Mouse (Mus musculus): Measurements from ENCODE around the gene Tmcc3. TPM values are rescaled to one million over a fixed set of nuclear protein-coding genes. Genes with fewer than 3 reads are reported as not detected.
A peak's percentile ranks its signal among the peaks of the same experiment; 100 is the strongest.
"Not testable (repeated sequence)": the region's sequence is repeated elsewhere in the genome, so short reads cannot be mapped to it uniquely, and the experiment has no call there.

Tmcc3 gene
- polyA plus RNA-seq, 1 experiment from 2014 or later, result 2.8 TPM

DNA sequence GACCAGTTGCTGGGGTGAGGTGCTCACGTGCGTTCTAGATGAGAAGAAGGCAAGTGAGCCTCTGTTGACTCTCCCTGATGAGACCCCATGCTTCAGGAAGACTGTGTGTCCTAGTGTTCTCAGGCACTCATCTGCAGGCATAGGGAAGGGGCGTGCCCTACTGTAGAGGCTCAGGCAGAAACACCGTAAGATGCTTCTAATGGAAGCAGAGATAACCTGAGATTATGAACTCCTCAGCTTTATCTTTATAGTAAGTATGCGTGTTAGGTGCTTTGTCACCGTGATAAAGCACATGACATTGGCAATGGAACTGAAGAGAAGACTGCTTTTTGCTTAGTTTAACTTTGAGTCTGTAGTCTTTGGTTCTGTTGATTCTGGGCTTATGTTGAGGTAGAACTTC is 215.5 kb downstream of the Tmcc3 start:
- peaks cover 8% of the 10 kb centered on the region for H3K4me1 ChIP-seq (replicated peaks; ENCODE audit: control insufficient read depth, insufficient read depth, low read length)
- H3K27me3 ChIP-seq (ENCODE audit: control insufficient read depth, insufficient read depth, low read length), result no peaks in the 10 kb centered on the region
- no peaks in the 10 kb centered on the region for H3K9me3 ChIP-seq (ENCODE audit: control insufficient read depth, low read length)
- no peaks in the 10 kb centered on the region for H3K36me3 ChIP-seq (ENCODE audit: control insufficient read depth, insufficient read depth, low read length)
- H3K9ac ChIP-seq (ENCODE audit: low read length), result no peak overlapping the region
- ATAC-seq (replicated peaks; ENCODE audit: low FRiP score) (no peak), DNase-seq (ENCODE audit: low spot score) (no peak)
- no peak overlapping the region for H3K4me3 ChIP-seq (ENCODE audit: low read depth, low read length)
- H3K4me2 ChIP-seq (ENCODE audit: low read depth, low read length, severe bottlenecking), result no peak overlapping the region
- 86% methylated on average over 6 of the region's 6 CpGs for WGBS
- H3K27ac ChIP-seq (ENCODE audit: low read depth, low read length), result no peak overlapping the region

DNA sequence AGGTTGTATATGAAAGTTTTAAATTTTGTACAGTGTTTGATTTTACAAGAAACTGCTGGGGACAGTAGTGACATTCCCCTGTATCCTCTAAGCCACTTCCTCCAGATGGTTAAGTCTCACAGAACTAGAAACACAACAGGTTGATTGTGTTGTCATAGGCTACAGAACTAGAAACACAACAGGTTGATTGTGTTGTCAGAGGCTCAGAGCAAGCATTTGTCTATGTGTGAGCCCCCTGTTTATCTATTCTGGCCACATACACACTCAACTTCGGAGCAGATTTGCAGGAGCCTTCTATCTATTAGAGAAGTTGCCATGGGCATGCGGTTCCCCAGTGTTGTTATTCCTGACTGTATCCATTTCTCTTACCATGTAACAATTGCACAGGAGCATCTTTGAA is 218.3 kb downstream of the Tmcc3 start:
- 86% methylated on average over 2 of the region's 2 CpGs for WGBS

DNA sequence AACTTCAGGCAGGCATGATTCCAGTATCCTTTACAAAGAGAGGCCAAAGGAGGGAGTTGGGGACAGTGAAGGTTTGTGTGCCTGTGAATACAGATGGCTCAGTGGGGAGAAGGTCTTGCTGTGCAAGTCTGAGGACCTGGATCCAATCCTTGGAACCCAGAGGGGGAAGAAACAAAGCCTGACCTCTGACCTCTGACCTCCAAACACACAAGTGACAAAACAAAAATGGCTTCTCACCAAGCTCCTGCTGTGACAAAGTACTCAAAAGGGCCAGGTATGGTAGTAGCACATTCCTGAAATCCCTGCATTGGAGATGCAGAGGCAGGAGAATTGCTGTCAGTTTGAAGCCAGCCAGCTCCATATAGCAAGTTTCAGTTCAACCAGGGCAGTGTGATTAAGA is 219.7 kb downstream of the Tmcc3 start:
- H3K36me3 ChIP-seq (ENCODE audit: control insufficient read depth, insufficient read depth, low read length), result no peaks in the 10 kb centered on the region
- H3K4me1 ChIP-seq (replicated peaks; ENCODE audit: control insufficient read depth, insufficient read depth, low read length), result no peaks in the 10 kb centered on the region
- ATAC-seq (replicated peaks; ENCODE audit: low FRiP score), result no peak
- no peak overlapping the region for H3K27ac ChIP-seq (ENCODE audit: low read depth, low read length)
- no peak overlapping the region for H3K9ac ChIP-seq (ENCODE audit: low read length)
- H3K4me2 ChIP-seq (ENCODE audit: low read depth, low read length, severe bottlenecking), result no peak overlapping the region
- H3K9me3 ChIP-seq (ENCODE audit: control insufficient read depth, low read length), result no peaks in the 10 kb centered on the region
- H3K4me3 ChIP-seq (ENCODE audit: low read depth, low read length), result no peak overlapping the region
- no peak for DNase-seq (ENCODE audit: low spot score)
- H3K27me3 ChIP-seq (ENCODE audit: control insufficient read depth, insufficient read depth, low read length), result no peaks in the 10 kb centered on the region

More for the DNA sequence above, 218.3 kb downstream of the Tmcc3 start:
- no peak overlapping the region for H3K4me2 ChIP-seq (ENCODE audit: low read depth, low read length, severe bottlenecking)
- no peak overlapping the region for H3K4me3 ChIP-seq (ENCODE audit: low read depth, low read length)
- H3K9ac ChIP-seq (ENCODE audit: low read length), result no peak overlapping the region
- H3K27me3 ChIP-seq (ENCODE audit: control insufficient read depth, insufficient read depth, low read length), result no peaks in the 10 kb centered on the region
- DNase-seq (ENCODE audit: low spot score) (no peak), ATAC-seq (replicated peaks; ENCODE audit: low FRiP score) (no peak)
- H3K36me3 ChIP-seq (ENCODE audit: control insufficient read depth, insufficient read depth, low read length), result no peaks in the 10 kb centered on the region
- no peaks in the 10 kb centered on the region for H3K9me3 ChIP-seq (ENCODE audit: control insufficient read depth, low read length)
- no peak overlapping the region for H3K27ac ChIP-seq (ENCODE audit: low read depth, low read length)
- H3K4me1 ChIP-seq (replicated peaks; ENCODE audit: control insufficient read depth, insufficient read depth, low read length), result no peaks in the 10 kb centered on the region

DNA sequence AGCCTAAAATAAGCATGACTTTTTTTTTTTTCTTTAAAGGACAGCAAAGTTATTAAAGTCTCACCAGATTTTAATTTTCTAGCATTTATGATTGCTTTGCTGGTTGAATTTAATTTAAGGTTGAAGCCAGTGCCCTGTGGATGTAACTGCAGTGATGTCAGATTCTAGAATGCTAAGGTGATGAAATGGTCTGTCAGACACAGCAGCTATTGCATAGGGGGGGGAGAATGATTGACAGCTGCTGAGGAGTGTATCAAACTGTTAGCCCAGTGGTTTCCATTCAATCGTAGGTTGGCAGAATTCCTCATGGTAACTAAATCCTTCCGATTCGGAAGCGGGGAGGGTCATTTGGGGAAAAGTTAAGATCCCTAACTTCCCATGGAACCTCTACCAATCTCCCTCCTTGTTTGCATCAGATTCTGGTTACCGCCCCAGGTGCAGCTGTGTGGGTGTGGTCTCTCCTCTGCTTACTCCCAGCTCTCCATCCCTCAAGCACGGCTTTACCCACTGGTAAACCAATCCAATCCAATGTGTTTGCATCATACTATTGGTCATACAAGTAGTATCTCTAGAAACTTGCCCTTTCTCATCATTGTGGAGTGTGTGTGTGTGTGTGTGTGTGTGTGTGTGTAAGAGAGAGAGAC is 221.5 kb downstream of the Tmcc3 start:
- ATAC-seq (replicated peaks; ENCODE audit: low FRiP score), result no peak
- Histone ChIP-seq H3K27me3 (ENCODE audit: control insufficient read depth, insufficient read depth, low read length) (no peaks in the 10 kb centered on the region), H3K27ac (ENCODE audit: low read depth, low read length) (no peak overlapping the region), H3K4me1 (replicated peaks; ENCODE audit: control insufficient read depth, insufficient read depth, low read length) (no peaks in the 10 kb centered on the region), H3K4me2 (ENCODE audit: low read depth, low read length, severe bottlenecking) (no peak overlapping the region), H3K9ac (ENCODE audit: low read length) (no peak overlapping the region), H3K9me3 (ENCODE audit: control insufficient read depth, low read length) (no peaks in the 10 kb centered on the region), H3K4me3 (ENCODE audit: low read depth, low read length) (no peak overlapping the region), H3K36me3 (ENCODE audit: control insufficient read depth, insufficient read depth, low read length) (no peaks in the 10 kb centered on the region)
- WGBS, result 67% methylated on average over 6 of the region's 6 CpGs
- no peak for DNase-seq (ENCODE audit: low spot score)

DNA sequence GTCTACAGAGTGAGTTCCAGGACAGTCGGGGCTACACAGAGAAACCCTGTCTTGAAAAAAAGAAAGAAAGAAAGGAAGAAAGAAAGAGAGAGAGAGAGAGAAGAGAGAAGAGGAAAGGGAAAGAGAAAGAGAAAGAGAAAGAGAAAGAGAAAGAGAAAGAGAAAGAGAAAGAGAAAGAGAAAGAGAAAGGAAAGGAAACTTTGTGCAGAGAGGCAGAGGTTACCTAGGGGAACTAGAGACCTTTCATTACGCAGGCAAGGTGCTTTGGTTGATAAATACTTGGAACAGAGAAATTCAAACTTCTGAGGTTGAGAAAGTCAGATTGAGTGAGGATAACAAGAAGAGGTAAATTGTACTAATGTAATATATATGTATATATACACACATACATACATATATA is 226.9 kb downstream of the Tmcc3 start:
- H3K4me2 ChIP-seq (ENCODE audit: low read depth, low read length, severe bottlenecking); H3K27ac ChIP-seq (ENCODE audit: low read depth, low read length); H3K36me3 ChIP-seq (ENCODE audit: control insufficient read depth, insufficient read depth, low read length); DNase-seq (ENCODE audit: low spot score); H3K4me3 ChIP-seq (ENCODE audit: low read depth, low read length); H3K4me1 ChIP-seq (replicated peaks; ENCODE audit: control insufficient read depth, insufficient read depth, low read length); ATAC-seq (replicated peaks; ENCODE audit: low FRiP score); H3K27me3 ChIP-seq (ENCODE audit: control insufficient read depth, insufficient read depth, low read length); H3K9me3 ChIP-seq (ENCODE audit: control insufficient read depth, low read length); H3K9ac ChIP-seq (ENCODE audit: low read length): not testable (repeated sequence)
- 89% methylated on average over 2 of the region's 2 CpGs for WGBS

DNA sequence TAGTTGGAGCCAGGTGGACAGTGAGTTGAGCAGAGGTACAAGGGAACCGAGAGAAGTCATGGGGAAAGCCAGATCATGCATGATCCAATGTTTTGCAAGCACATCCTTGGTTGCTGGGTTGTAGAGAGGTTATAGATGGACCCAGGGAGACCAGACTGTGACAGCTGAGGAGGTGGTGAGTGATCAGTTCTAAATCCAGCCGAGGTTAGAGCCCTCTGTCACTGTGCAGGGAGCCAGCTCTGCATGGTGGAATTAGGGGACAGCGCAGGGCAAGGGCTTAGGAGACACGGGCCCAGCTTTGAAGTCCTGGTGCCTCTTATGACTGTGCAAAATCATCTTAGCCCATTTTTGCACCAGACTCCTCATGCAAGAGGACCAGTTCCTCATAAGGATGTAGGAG is 228.5 kb downstream of the Tmcc3 start:
- peaks cover 4% of the 10 kb centered on the region; the same call in 1 of the 2 replicates for H3K4me1 ChIP-seq (replicated peaks; ENCODE audit: control insufficient read depth, insufficient read depth, low read length)
- DNase-seq (ENCODE audit: low spot score), result no peak
- no peaks in the 10 kb centered on the region for H3K27me3 ChIP-seq (ENCODE audit: control insufficient read depth, insufficient read depth, low read length)
- H3K4me3 ChIP-seq (ENCODE audit: low read depth, low read length), result no peak overlapping the region
- WGBS, result 82% methylated on average over 4 of the region's 4 CpGs
- ATAC-seq (replicated peaks; ENCODE audit: low FRiP score), result no peak
- H3K9me3 ChIP-seq (ENCODE audit: control insufficient read depth, low read length), result no peaks in the 10 kb centered on the region
- H3K4me2 ChIP-seq (ENCODE audit: low read depth, low read length, severe bottlenecking), result no peak overlapping the region
- H3K27ac ChIP-seq (ENCODE audit: low read depth, low read length), result no peak overlapping the region
- no peak overlapping the region for H3K9ac ChIP-seq (ENCODE audit: low read length)
- no peaks in the 10 kb centered on the region for H3K36me3 ChIP-seq (ENCODE audit: control insufficient read depth, insufficient read depth, low read length)

DNA sequence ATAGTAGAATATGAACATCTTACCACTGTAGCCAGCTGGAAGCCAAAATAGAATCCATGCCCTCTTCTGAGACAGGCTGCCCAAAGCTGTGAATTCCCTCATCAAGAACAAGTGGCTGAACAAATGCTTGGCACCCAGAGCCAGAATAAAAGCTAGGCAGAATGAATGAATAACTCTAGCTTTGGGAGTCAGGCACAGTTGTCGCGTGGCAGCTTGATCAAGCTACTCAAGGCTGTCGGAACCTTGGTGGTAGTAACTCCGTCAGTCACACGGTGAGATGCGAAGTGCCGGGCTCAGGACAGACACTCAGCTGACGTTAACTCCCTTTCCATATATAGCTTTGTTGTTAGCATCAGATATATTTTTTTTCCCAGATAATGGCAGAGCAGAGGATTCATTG is 232.2 kb downstream of the Tmcc3 start:
- no peak overlapping the region for H3K9ac ChIP-seq (ENCODE audit: low read length)
- WGBS, result 67% methylated on average over 8 of the region's 8 CpGs
- H3K4me2 ChIP-seq (ENCODE audit: low read depth, low read length, severe bottlenecking), result no peak overlapping the region
- H3K36me3 ChIP-seq (ENCODE audit: control insufficient read depth, insufficient read depth, low read length), result no peaks in the 10 kb centered on the region
- H3K27ac ChIP-seq (ENCODE audit: low read depth, low read length), result no peak overlapping the region
- ATAC-seq (replicated peaks; ENCODE audit: low FRiP score) (no peak), DNase-seq (ENCODE audit: low spot score) (no peak)
- H3K4me1 ChIP-seq (replicated peaks; ENCODE audit: control insufficient read depth, insufficient read depth, low read length), result peaks cover 11% of the 10 kb centered on the region; the same call in 1 of the 2 replicates
- H3K9me3 ChIP-seq (ENCODE audit: control insufficient read depth, low read length), result no peaks in the 10 kb centered on the region
- no peak overlapping the region for H3K4me3 ChIP-seq (ENCODE audit: low read depth, low read length)
- H3K27me3 ChIP-seq (ENCODE audit: control insufficient read depth, insufficient read depth, low read length), result no peaks in the 10 kb centered on the region

DNA sequence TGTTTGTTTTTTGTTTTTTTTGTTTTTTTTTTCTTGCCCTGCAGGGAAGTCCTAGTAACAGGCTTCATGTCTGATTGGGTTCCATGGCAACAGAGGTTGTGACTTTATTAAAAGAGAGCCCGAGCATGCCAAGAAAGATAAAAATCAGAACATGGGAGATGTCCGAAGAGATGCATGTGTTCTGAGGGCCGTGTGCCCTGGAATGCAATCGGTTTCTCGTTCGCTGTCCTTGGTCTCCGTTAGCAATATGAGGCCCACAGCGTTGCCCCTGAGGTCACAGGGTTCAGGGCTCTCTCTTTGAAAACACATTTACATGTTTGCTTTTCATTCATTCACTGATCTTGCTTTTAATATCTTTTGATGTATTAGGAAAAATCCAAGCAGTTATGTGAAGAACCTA is 233.1 kb downstream of the Tmcc3 start:
- no peaks in the 10 kb centered on the region for H3K36me3 ChIP-seq (ENCODE audit: control insufficient read depth, insufficient read depth, low read length)
- no peak overlapping the region for H3K4me2 ChIP-seq (ENCODE audit: low read depth, low read length, severe bottlenecking)
- H3K4me1 ChIP-seq (replicated peaks; ENCODE audit: control insufficient read depth, insufficient read depth, low read length), result peaks cover 11% of the 10 kb centered on the region; the same call in 1 of the 2 replicates
- no peak overlapping the region for H3K4me3 ChIP-seq (ENCODE audit: low read depth, low read length)
- no peak for DNase-seq (ENCODE audit: low spot score)
- no peak overlapping the region for H3K27ac ChIP-seq (ENCODE audit: low read depth, low read length)
- 16% methylated on average over 8 of the region's 8 CpGs for WGBS
- no peak overlapping the region for H3K9ac ChIP-seq (ENCODE audit: low read length)
- no peaks in the 10 kb centered on the region for H3K9me3 ChIP-seq (ENCODE audit: control insufficient read depth, low read length)
- no peaks in the 10 kb centered on the region for H3K27me3 ChIP-seq (ENCODE audit: control insufficient read depth, insufficient read depth, low read length)
- ATAC-seq (replicated peaks; ENCODE audit: low FRiP score), result 0 out of 2 replicates have a peak, but pooled peaks have one; percentile 54

Data from forebrain, embryonic 11.5 days (tissue).